18 mouse cellular contexts compared by ENCODE assay signal in the genomic region with DNA sequence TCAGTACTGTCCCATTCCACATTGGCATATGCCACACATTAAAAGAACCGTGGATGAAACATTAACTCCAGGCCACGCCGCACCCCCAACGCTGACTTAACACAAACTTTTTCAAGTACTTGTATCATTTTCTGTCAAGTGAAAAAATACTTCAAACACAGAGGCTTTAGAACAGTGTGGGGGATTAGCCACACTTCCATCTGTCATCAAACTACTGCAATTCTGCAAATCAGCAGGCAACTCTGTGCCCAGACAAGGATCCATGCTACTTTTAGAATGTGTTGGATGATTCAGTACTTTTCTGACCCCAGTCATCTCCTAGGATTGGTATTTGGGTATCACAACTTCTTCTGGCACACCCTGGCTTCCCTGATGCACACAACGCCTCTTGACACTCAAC.
DNase-seq lines count a peak whose midpoint lies in the region; TF ChIP-seq lines count a peak whose summit lies in the region.
"Had no signal": no experiment of that assay in that cellular context is flagged by ENCODE, and none has a peak within 500 bp of the region (broad histone marks: within the 10 kb centered on the region; RNA-seq: fewer than 3 reads in every experiment).

No protein-coding gene starts in this region.

- peak; percentile 31 to 58 for DNase-seq in frontal cortex, adult 2 months (ENCODE audit: extremely low spot score in 1 of 2, low spot score in 1 of 2)
- DNase-seq in frontal cortex, postnatal 25 days (ENCODE audit: low spot score in 2 of 2): no peak
- DNase-seq in layer of hippocampus, adult 2 months (ENCODE audit: low spot score in 2 of 2): peak; percentile 14 to 17
- no peak for DNase-seq in layer of hippocampus, postnatal 10 days (ENCODE audit: low spot score in 2 of 2)
- DNase-seq in left cerebral cortex, postnatal 14 days (ENCODE audit: low spot score in 2 of 2): peak; percentile 13 to 38
- DNase-seq in left cerebral cortex, postnatal 4 days: no peak
- peak; percentile 69 for DNase-seq in brain, adult 2 months (ENCODE audit: low read depth, low spot score)
- DNase-seq in thymus, postnatal 0 days (ENCODE audit: low spot score): no peak
- DNase-seq: adrenal gland, postnatal 10 days; cerebellum, adult 11-12 months; cerebellum, adult 9-10 months; cerebellum, postnatal 25 days; gastrocnemius, postnatal 14 days; heart, postnatal 4 days had no signal

- H3K27ac ChIP-seq in layer of hippocampus, adult 2 months: no peak overlapping the region
- H3K27ac ChIP-seq: embryonic facial prominence, embryonic 12.5 days; forebrain, embryonic 15.5 days; heart, embryonic 13.5 days; hindbrain, embryonic 12.5 days had no signal

- TF ChIP-seq CTCF in layer of hippocampus, adult 2 months (conservative IDR thresholded peaks at IDR 0.05): no peak

- H3K4me3 ChIP-seq in layer of hippocampus, adult 2 months: no peak overlapping the region
- H3K4me3 ChIP-seq: embryonic facial prominence, embryonic 12.5 days; forebrain, embryonic 15.5 days; heart, embryonic 13.5 days; hindbrain, embryonic 12.5 days had no signal

- intact Hi-C loops in left cerebral cortex, postnatal 14 days (cut with DNase I): no loop called here
- intact Hi-C loops in left cerebral cortex, postnatal 4 days (cut with DNase I): no loop called here

Comparison
In these comparisons a context has a peak if more than half of its experiments do, and no peak if none do; other contexts are left out.
1. DNase-seq: peak in frontal cortex, adult 2 months (2 of 2), layer of hippocampus, adult 2 months (2 of 2), left cerebral cortex, postnatal 14 days (2 of 2) and brain, adult 2 months (single experiment); none in frontal cortex, postnatal 25 days (0 of 2), layer of hippocampus, postnatal 10 days (0 of 2), left cerebral cortex, postnatal 4 days (single experiment) and thymus, postnatal 0 days (single experiment).